Mouse (Mus musculus): Measurements from ENCODE around the gene Dazap1. TPM values are rescaled to one million over a fixed set of nuclear protein-coding genes. Genes with fewer than 3 reads are reported as not detected.
A peak's percentile ranks its signal among the peaks of the same experiment; 100 is the strongest.

Dazap1 gene
- polyA plus RNA-seq, 1 experiment from 2014 or later: 34.7 TPM

DNA sequence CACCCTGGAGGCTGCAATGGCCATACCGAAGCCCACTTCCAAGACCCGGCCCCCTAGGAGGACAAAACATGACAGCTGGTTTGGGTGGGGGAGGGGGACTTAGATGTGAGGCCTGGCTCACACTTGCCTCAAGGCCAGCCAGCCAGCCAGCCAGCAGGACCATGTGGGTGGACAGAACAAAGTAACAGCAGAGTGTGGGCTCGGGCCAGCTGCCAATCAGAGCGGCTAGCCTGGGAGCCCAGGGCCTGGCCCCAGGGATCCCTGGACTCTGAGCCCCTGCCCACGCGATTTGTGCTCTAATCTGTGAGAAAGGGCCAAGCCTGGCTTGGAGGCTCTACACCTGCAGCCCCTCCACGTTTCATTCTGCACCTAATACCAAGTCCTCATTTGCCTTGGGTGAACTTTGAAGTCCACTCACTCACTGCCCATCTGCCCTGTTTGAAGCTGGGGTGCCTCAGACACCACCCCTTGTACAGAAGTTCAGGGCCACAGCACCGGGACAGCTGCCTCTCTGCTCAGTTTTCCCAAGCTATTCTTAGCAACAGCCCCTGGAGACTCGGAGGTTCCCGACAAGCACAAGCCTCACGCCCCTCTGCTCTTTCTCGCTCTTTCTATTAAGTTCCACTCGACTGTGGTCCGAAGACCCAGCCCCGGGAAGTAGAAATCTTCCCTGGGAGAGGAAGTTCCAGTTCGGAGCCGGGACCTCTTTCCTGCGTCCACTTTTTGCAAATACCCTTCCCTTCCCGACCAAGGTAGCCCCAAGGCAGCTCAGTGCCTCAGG lies 1.2 kb upstream of the Dazap1 start:
- Histone ChIP-seq H3K9ac (peak overlapping the region; percentile 75), H3K27me3 (no peaks in the 10 kb centered on the region), H3K4me2 (peak overlapping the region; percentile 81), H3K27ac (peak overlapping the region; percentile 93), H3K4me1 (replicated peaks) (peaks cover 67% of the 10 kb centered on the region), H3K36me3 (peaks cover 43% of the 10 kb centered on the region), H3K4me3 (replicated peaks) (peak overlapping the region; percentile 60), H3K9me3 (replicated peaks) (no peaks in the 10 kb centered on the region)
- no peak for ATAC-seq (ENCODE audit: low read depth)
- no peak for DNase-seq
- WGBS (ENCODE audit: insufficient replicate concordance): 12% methylated on average over 19 of the region's 19 CpGs

DNA sequence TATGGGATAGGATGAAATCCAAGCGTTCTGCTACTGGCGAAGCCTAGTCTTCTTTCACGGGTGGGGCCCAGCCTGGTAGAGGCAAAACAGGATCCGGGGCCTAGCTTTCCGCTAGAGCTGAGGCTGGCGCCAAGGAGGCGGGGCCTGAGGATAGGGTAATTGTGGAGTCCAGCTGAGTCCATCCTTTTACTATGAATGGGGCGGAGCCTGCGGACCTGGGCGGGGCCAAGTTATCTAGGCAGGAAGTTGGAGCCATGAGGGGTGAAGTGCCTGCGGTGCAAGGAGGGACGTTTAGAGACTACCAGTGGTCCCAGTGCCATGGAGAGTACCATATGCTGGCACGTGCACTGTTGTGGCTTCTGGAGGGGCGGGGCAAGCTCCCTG lies 291 bp downstream of the Dazap1 start:
- Histone ChIP-seq H3K27me3 (no peaks in the 10 kb centered on the region), H3K9me3 (replicated peaks) (no peaks in the 10 kb centered on the region), H3K4me1 (replicated peaks) (peaks cover 79% of the 10 kb centered on the region), H3K4me3 (replicated peaks) (peak overlapping the region; percentile 60), H3K9ac (peak overlapping the region; percentile 72), H3K27ac (peak overlapping the region; percentile 93), H3K36me3 (peaks cover 28% of the 10 kb centered on the region), H3K4me2 (peak overlapping the region; percentile 81)
- peak; percentile 98 for DNase-seq
- peak; percentile 62 for ATAC-seq (ENCODE audit: low read depth)
- WGBS (ENCODE audit: insufficient replicate concordance): under 1% methylated on average over 14 of the region's 14 CpGs

DNA sequence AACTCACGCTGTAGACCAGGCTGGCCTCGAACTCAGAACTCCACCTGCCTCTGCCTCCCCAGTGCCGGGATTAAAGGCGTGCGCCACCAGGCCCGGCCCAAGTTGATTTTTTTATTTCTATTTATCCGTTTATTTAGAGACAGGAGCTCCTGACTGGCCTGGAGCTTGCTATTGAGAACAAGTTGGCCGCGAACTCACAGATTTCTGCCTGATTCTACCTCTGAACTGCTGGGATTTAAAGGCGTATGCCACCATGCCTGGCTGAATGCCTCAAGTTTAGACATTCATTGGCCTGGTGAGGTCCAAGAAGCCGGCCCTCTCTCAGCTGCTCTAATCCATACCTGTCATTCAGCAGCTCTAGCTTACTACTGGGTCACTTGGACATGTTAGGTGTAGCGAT lies 883 bp downstream of the Dazap1 start:
- Histone ChIP-seq H3K4me3 (replicated peaks) (peak overlapping the region; percentile 60), H3K4me1 (replicated peaks) (peaks cover 85% of the 10 kb centered on the region), H3K9me3 (replicated peaks) (no peaks in the 10 kb centered on the region), H3K36me3 (peaks cover 25% of the 10 kb centered on the region), H3K27ac (peak overlapping the region; percentile 93), H3K9ac (peak overlapping the region; percentile 72), H3K27me3 (no peaks in the 10 kb centered on the region), H3K4me2 (peak overlapping the region; percentile 81)
- 54% methylated on average over 12 of the region's 12 CpGs for WGBS (ENCODE audit: insufficient replicate concordance)
- ATAC-seq (ENCODE audit: low read depth) (no peak), DNase-seq (no peak)

DNA sequence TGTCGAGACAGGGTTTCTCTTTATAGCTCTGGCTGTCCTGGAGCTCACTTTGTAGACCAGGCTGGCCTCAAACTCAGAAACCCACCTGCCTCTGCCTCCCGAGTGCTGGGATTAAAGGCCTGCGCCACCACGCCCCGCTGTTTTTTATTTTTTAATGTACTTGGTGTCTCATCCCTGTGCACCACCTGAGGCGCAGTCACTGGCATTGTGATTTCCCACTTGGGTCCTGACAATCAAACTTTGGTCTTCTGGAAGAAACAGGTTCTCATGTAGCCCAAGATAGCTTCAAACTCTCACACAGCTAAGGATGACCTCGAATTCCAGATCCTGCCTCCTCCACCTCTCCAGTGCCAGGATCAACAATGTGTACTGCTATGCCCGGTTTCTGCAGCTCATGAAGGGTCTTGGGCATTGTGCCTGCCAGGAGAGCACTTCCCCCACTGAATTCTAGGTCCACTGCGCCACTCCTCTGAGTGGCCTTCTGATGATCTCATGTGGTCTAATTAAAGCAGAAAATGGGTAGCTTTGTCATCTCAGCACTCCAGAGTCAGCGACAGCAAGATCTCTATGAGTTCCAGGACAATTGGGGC lies 1.6 kb downstream of the Dazap1 start:
- Histone ChIP-seq H3K9ac (peak overlapping the region; percentile 72), H3K27ac (peak overlapping the region; percentile 93), H3K9me3 (replicated peaks) (no peaks in the 10 kb centered on the region), H3K4me1 (replicated peaks) (peaks cover 87% of the 10 kb centered on the region), H3K36me3 (peaks cover 26% of the 10 kb centered on the region), H3K27me3 (no peaks in the 10 kb centered on the region), H3K4me3 (replicated peaks) (no peak overlapping the region), H3K4me2 (0 out of 2 replicates have a peak overlapping the region, but pooled peaks have one; percentile 81)
- DNase-seq: no peak
- 86% methylated on average over 10 of the region's 10 CpGs for WGBS (ENCODE audit: insufficient replicate concordance)
- no peak for ATAC-seq (ENCODE audit: low read depth)

DNA sequence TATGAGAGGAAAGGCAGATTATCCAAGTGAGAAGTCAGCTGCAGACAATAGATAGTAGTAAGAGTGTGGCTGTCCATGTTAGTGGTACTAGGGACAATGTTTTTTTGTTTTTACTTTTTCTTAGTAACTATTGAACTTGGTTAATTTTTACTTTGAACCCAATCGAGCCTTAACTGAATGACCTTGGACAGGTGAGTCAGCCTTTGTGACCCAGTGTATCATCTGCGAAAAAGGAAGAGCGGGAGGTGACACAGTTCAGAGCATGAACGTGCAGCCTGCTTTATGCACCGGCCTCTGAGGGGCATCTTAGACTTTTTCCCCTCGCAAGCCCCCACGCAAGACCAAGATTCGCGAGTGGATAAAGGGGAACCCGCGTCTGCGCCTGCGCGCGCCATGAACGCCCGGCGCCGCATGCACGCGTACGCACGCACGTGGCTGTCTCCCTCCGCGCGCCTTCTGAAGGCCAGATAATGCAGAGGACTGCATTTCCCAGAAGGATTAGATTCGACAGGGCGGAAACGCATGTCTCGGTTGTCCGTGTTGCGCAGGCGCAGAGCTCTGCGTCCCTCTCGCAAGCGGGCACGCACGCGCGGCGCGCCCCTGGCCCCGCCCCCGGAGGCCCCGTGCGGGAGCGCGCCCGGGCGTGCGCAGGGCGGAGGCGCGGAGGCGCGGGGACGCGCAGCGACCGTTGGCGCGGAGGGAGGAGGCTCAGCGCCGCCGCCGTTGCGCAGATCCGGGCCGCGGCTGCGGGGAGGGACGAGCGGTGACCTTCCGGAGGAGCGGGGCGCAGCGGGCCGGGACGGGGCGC lies 3.3 kb downstream of the Dazap1 start:
- H3K9me3 ChIP-seq (replicated peaks): no peaks in the 10 kb centered on the region
- DNase-seq (peak; percentile 98), ATAC-seq (ENCODE audit: low read depth) (peak; percentile 66)
- H3K9ac ChIP-seq: peak overlapping the region; percentile 100
- H3K4me1 ChIP-seq (replicated peaks): peaks cover 87% of the 10 kb centered on the region
- H3K4me2 ChIP-seq: peak overlapping the region; percentile 88
- H3K36me3 ChIP-seq: peaks cover 24% of the 10 kb centered on the region
- H3K4me3 ChIP-seq (replicated peaks): peak overlapping the region; percentile 98
- peak overlapping the region; percentile 93 for H3K27ac ChIP-seq
- no peaks in the 10 kb centered on the region for H3K27me3 ChIP-seq
- WGBS (ENCODE audit: insufficient replicate concordance): 1% methylated on average over 81 of the region's 81 CpGs

DNA sequence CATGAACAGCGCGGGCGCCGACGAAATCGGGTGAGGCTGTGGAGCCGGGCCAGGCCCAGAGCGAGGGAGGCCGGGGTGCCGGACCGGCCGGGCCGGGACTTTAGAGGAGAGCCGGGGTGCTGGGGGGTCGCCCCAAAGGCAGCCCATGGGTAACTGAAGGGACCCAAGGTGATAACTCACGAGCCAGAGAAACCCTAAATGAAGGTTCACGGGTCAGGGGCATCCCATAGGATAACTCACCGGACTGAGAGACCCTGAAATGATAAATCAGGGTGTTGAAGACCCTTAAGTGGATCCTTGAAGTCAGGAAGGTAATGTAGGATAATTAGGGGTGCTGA lies 3.8 kb downstream of the Dazap1 start:
- no peak for DNase-seq
- whole genome bisulfite sequencing (ENCODE audit: insufficient replicate concordance): under 1% methylated on average over 18 of the region's 18 CpGs
- Histone ChIP-seq H3K27ac (peak overlapping the region; percentile 92), H3K36me3 (peaks cover 24% of the 10 kb centered on the region), H3K4me2 (peak overlapping the region; percentile 88), H3K9ac (peak overlapping the region; percentile 100), H3K4me1 (replicated peaks) (peaks cover 87% of the 10 kb centered on the region), H3K4me3 (replicated peaks) (peak overlapping the region; percentile 98), H3K9me3 (replicated peaks) (no peaks in the 10 kb centered on the region), H3K27me3 (no peaks in the 10 kb centered on the region)
- ATAC-seq (ENCODE audit: low read depth): no peak

DNA sequence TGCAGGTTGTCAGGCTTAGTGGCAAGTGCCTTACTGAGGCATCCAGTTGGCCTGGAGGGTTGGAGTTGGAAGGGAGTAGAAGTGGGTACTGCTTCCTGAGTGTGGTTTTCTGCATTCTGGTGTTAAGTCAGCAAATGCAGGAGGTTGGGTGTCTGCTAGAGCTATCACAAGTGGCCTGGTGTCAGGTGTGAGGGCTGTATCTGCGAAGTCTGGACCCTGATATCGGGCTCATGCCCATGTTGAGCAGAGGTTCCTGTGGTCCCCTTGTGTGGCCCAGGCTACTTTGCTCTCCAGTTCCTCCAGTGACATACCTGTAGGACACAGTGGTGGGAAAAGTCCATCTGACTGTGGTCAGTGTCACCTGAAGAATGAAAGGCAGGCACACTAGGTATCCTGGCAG lies 8.8 kb downstream of the Dazap1 start:
- H3K4me2 ChIP-seq: peak overlapping the region; percentile 88
- H3K36me3 ChIP-seq: peaks cover 69% of the 10 kb centered on the region
- peak overlapping the region; percentile 98 for H3K4me3 ChIP-seq (replicated peaks)
- H3K9ac ChIP-seq: peak overlapping the region; percentile 100
- H3K4me1 ChIP-seq (replicated peaks): peaks cover 93% of the 10 kb centered on the region
- H3K9me3 ChIP-seq (replicated peaks): no peaks in the 10 kb centered on the region
- DNase-seq (no peak), ATAC-seq (ENCODE audit: low read depth) (peak; percentile 51)
- peak overlapping the region; percentile 96 for H3K27ac ChIP-seq
- H3K27me3 ChIP-seq: no peaks in the 10 kb centered on the region
- 32% methylated on average over 2 of the region's 2 CpGs for WGBS (ENCODE audit: insufficient replicate concordance)

DNA sequence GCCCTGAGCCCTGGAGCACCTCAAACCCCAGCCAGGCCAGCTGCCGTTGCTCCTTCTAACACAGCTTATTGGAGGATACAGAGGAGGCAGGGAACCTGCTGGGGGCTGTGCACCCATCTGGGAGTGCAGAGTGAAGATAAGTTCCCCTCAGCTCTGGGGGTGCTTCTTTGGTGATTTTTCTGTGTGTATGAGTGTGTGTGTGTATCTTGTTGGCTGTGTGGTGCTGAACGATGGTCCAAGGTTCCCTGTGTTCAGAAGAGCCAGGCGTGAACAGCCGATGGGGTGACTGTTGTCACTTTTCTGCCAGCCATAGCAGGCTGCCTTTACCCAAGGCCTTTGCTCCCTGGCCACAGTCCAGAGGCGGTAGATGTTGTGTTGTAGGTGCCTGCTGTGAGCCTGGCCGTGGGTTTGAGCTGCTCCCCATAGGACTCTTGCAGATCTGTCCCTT lies 9.5 kb downstream of the Dazap1 start:
- H3K27ac ChIP-seq: peak overlapping the region; percentile 96
- DNase-seq (peak; percentile 68), ATAC-seq (ENCODE audit: low read depth) (peak; percentile 83)
- 43% methylated on average over 6 of the region's 6 CpGs for WGBS (ENCODE audit: insufficient replicate concordance)
- no peaks in the 10 kb centered on the region for H3K9me3 ChIP-seq (replicated peaks)
- no peaks in the 10 kb centered on the region for H3K27me3 ChIP-seq
- H3K4me2 ChIP-seq: peak overlapping the region; percentile 88
- H3K9ac ChIP-seq: peak overlapping the region; percentile 100
- peak overlapping the region; percentile 98 for H3K4me3 ChIP-seq (replicated peaks)
- peaks cover 93% of the 10 kb centered on the region for H3K4me1 ChIP-seq (replicated peaks)
- H3K36me3 ChIP-seq: peaks cover 75% of the 10 kb centered on the region

DNA sequence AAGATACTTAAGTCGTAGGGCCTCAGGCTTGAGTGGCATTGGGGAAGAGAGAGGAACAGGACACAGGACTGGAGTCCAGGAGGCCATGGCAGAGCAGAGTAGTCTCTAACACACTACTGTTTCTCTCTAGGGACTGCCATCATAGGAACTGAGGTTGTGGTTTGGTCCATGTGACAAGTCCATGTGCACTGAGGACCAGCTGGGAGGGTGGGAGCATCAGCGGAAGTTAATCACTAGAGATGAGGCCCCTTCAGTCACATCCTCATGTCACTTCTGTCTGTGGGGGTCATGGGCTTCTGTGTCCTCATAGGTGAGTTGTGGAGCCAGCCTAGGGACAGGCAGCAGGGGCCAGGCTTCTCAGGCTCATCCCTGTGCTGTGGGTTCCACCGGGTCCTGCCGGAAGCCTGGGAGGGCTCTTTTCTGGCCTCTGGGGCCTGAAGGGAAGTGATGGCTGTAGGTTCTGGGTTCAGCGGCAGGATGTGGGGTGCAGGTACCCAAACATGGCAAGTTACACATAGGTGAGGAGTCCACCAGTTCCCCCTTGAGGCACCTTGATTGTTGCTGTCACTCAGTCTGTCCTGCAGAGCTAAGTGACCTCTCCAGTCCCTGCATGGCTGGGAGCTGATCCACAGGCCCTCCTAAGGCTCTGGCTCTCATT lies 10.0 kb downstream of the Dazap1 start:
- no peaks in the 10 kb centered on the region for H3K9me3 ChIP-seq (replicated peaks)
- DNase-seq (no peak), ATAC-seq (ENCODE audit: low read depth) (no peak)
- H3K36me3 ChIP-seq: peaks cover 81% of the 10 kb centered on the region
- peaks cover 91% of the 10 kb centered on the region for H3K4me1 ChIP-seq (replicated peaks)
- no peaks in the 10 kb centered on the region for H3K27me3 ChIP-seq
- peak overlapping the region; percentile 96 for H3K27ac ChIP-seq
- peak overlapping the region; percentile 88 for H3K4me2 ChIP-seq
- H3K4me3 ChIP-seq (replicated peaks): peak overlapping the region; percentile 98
- WGBS (ENCODE audit: insufficient replicate concordance): 57% methylated on average over 5 of the region's 5 CpGs
- H3K9ac ChIP-seq: peak overlapping the region; percentile 100

DNA sequence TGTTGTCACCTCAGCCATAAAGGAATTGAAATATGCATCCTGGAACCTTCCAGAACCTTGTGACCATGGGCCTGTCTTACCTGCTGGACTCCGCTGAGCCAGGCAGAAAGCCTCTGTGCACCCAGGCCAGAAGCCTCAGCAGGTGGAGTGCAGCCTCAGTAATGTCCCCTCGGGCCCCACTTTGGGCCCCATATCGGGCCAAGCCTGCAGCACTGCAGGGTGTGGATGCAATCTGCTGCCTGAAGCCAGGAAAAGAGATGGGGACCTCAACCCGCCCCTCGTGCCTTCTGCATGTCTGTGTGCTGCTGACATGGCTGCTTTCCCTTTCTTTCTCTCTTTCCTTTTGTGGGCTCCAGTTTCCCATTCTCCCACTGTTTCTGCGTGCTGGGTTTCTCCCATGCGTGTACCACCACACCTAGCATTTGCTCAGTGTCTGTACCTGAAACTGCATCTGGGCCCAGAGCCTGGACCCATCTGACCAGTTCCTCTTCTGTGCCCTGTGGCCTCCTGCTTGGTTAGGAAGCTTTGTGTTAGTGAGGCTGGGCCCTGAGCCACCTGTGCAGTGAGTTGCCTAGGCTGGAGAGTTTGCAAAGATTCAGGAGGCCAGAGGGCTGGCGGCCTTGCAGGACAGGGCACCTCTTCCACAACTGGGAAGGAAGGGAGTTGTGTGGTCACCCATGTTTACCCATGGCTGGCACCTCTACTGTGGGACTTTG lies 10.7 kb downstream of the Dazap1 start:
- peak overlapping the region; percentile 96 for H3K27ac ChIP-seq
- peak overlapping the region; percentile 98 for H3K4me3 ChIP-seq (replicated peaks)
- ATAC-seq (ENCODE audit: low read depth) (peak; percentile 77), DNase-seq (peak; percentile 66)
- H3K4me1 ChIP-seq (replicated peaks): peaks cover 84% of the 10 kb centered on the region
- H3K9me3 ChIP-seq (replicated peaks): no peaks in the 10 kb centered on the region
- peak overlapping the region; percentile 88 for H3K4me2 ChIP-seq
- H3K9ac ChIP-seq: peak overlapping the region; percentile 100
- H3K27me3 ChIP-seq: no peaks in the 10 kb centered on the region
- H3K36me3 ChIP-seq: peaks cover 87% of the 10 kb centered on the region
- 63% methylated on average over 8 of the region's 8 CpGs for WGBS (ENCODE audit: insufficient replicate concordance)

All from liver, embryonic 13.5 days (tissue).